Mouse (Mus musculus) liver, embryonic 16.5 days (tissue): Measurements from ENCODE around the gene Klhdc4. TPM values are rescaled to one million over a fixed set of nuclear protein-coding genes. Genes with fewer than 3 reads are reported as not detected.

Experiments used
- ATAC-seq: fragments of 200-750 bp; cut with Nextera tagmentation; 2 replicates; pipeline ENCODE4 v1.8.0; 2017; ENCODE audit warnings: low read depth, mild to moderate bottlenecking, moderate number of reproducible peaks, moderate library complexity
- H3K27ac ChIP-seq: fragments of 300-500 bp; sonication (generic); 2 replicates; pipeline ENCODE4 v1.5.1; 2014; ENCODE audit warnings: mild to moderate bottlenecking, low read length
- H3K27me3 ChIP-seq: fragments of 300-500 bp; sonication (generic); 2 replicates; pipeline ENCODE4 v1.6.1; 2014; ENCODE audit warnings: low read depth, low read length, mixed read lengths; ENCODE audit not compliant: control insufficient read depth, insufficient read depth
- H3K36me3 ChIP-seq: fragments of 300-500 bp; sonication (generic); 2 replicates; pipeline ENCODE4 v1.6.1; 2014; ENCODE audit warnings: mild to moderate bottlenecking; ENCODE audit not compliant: control insufficient read depth, insufficient read depth
- H3K4me1 ChIP-seq: fragments of 300-500 bp; sonication (generic); 2 replicates; pipeline ENCODE4 v1.6.1; 2014; ENCODE audit warnings: low read depth, low read length, mixed read lengths; ENCODE audit not compliant: control insufficient read depth
- H3K4me2 ChIP-seq: fragments of 300-500 bp; sonication (generic); 2 replicates; pipeline ENCODE4 v1.6.1; 2014; ENCODE audit warnings: low read depth, low read length, mixed read lengths
- H3K4me3 ChIP-seq: fragments of 300-500 bp; sonication (generic); 2 replicates; pipeline ENCODE4 v1.5.1; 2014; ENCODE audit warnings: low read depth, mild to moderate bottlenecking, low read length
- H3K9ac ChIP-seq: fragments of 300-500 bp; sonication (generic); 2 replicates; pipeline ENCODE4 v1.6.1; 2014; ENCODE audit warnings: low read depth, low read length
- H3K9me3 ChIP-seq: fragments of 300-500 bp; sonication (generic); replicated peaks from 2 replicates; pipeline ENCODE4 v1.6.1; 2016; ENCODE audit warnings: low read length; ENCODE audit not compliant: control insufficient read depth
- WGBS: fragments of 180-500 bp; shearing (Covaris S2); extraction: QIAGEN DNeasy Blood & Tissue Kit; methylation state at CpG from one replicate; pipeline ENCODE4 v1.1.7; 2014; ENCODE audit not compliant: insufficient replicate concordance; 5-methylcytosine and 5-hydroxymethylcytosine counted together
- polyA plus RNA-seq: library from polyadenylated mRNA; unstranded; fragments of >200 nt; fragmentation: Nextera tagmentation; extraction: Ambion mirVana; gene quantifications from 2 replicates; pipeline ENCODE4 v1.2.1, GENCODE M21; 2015

The Klhdc4 gene
- 16.1 and 17.3 TPM in 2 replicates for polyA plus RNA-seq

DNA sequence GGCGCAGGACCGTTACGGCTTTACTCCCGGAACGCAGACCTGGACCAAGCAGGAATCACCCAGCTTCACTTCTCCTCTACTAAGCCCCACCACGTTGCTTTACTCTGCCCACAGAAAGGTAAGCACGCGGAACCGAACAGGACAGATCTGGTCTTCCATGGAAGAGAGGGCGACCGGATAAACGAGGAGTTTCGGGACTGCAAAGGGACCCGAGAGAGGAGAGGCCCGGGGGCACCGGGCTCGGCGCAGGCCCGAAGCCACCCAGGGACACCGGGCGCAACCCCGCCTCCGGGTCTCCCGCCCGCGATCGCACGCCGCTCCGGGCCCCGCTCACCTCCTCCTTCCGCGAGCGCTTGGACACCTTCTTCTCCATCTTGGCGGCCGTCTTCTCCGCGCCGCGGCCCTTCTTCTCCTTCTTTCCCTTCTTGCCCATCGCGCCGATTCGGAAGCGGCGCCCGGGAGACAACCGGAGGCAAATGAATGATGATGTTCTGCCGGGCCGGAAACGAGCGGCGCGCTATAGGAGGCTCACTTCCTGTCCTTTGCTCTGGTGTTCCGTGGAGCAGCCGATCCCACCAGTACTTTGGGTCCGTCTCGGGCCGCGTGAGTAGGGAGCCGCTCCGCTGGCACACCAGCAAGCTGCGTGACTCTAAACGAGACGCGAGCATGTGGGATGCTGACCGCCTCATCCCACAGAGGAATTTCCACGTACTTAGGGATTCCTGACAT is at the start of gene Klhdc4:
Gene Klhdc4, minus strand, starts transcription at position 522 of the 729 bp plus-strand sequence.
- Histone ChIP-seq H3K9me3 (no peaks in the 10 kb centered on the region), H3K36me3 (no peaks in the 10 kb centered on the region), H3K4me2 (peak within 1 kb of the TSS; percentile 89), H3K9ac (peak within 1 kb of the TSS; percentile 82), H3K27ac (no peak within 1 kb of the TSS), H3K4me1 (peaks cover 16% of the 10 kb centered on the region), H3K4me3 (peak within 1 kb of the TSS; percentile 80), H3K27me3 (no peaks in the 10 kb centered on the region)
- peak; percentile 96 for ATAC-seq
- WGBS: under 1% methylated on average over 68 of the region's 68 CpGs

DNA sequence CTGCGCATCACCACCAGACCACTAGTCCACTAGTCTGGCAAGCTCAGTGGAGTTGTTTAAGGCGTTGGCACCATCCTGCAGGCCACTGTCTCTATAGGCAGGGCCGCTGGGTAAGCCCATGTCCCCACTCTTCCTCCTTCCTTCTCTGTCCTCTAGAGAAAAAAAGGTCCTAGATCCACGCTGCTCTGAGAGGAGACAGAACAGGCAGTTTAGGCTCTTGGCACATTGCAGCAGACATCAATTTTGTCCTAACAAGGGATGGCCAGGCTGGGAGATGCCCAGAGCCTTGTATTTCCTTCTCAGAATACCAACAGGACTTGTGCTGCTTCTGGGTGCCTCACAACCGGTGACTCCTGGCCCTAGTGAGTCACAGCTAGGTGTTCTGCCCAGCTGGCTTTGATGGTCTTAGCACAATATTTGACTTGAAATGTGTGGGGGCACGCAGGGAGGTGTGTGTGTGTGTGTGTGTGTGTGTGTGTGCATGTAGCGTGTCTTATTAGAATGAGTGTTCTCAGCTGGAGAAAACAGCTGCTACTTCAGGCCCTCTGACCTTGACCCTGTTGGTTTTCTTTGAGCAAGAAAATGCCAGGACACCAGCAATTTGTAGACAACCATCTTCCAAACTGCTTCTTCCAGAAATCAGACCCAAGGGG is 48.6 kb upstream of the Klhdc4 start:
- H3K27ac ChIP-seq: no peak overlapping the region
- ATAC-seq: no peak
- H3K9ac ChIP-seq: no peak overlapping the region
- WGBS: 78% methylated on average over 7 of the region's 7 CpGs
- H3K36me3 ChIP-seq: peaks cover 25% of the 10 kb centered on the region
- H3K4me1 ChIP-seq: no peaks in the 10 kb centered on the region; the same call in 1 of the 2 replicates
- H3K9me3 ChIP-seq: no peaks in the 10 kb centered on the region
- no peak overlapping the region for H3K4me2 ChIP-seq
- H3K4me3 ChIP-seq: no peak overlapping the region
- H3K27me3 ChIP-seq: no peaks in the 10 kb centered on the region

GRCm38 (mm10) chr8:121877212-121877611 is 47.8 kb upstream of the Klhdc4 start:
- H3K36me3 ChIP-seq: peaks cover 18% of the 10 kb centered on the region
- no peak overlapping the region for H3K4me3 ChIP-seq
- H3K9ac ChIP-seq: no peak overlapping the region
- no peak overlapping the region for H3K4me2 ChIP-seq
- WGBS: 13% methylated on average over 5 of the region's 5 CpGs
- H3K4me1 ChIP-seq: peaks cover under 1% of the 10 kb centered on the region; the same call in 1 of the 2 replicates
- no peak for ATAC-seq
- H3K27ac ChIP-seq: no peak overlapping the region
- H3K9me3 ChIP-seq: no peaks in the 10 kb centered on the region
- no peaks in the 10 kb centered on the region for H3K27me3 ChIP-seq

- Histone ChIP-seq H3K36me3 (peaks cover 3% of the 10 kb centered on the region; the same call in 1 of the 2 replicates), H3K4me3 (no peak overlapping the region), H3K9me3 (no peaks in the 10 kb centered on the region), H3K27me3 (no peaks in the 10 kb centered on the region), H3K27ac (no peak overlapping the region), H3K4me2 (no peak overlapping the region), H3K9ac (no peak overlapping the region), H3K4me1 (peaks cover 4% of the 10 kb centered on the region)
- WGBS: 43% methylated on average over 9 of the region's 9 CpGs
- ATAC-seq: no peak
Measured at GRCm38 (mm10) chr8:121875517-121875916, 46.1 kb upstream of the Klhdc4 start.

- Histone ChIP-seq H3K4me2 (no peak overlapping the region), H3K27me3 (no peaks in the 10 kb centered on the region), H3K36me3 (0 out of 2 replicates have a peak, but pooled peaks cover 3% of the 10 kb centered on the region), H3K9ac (no peak overlapping the region), H3K4me3 (no peak overlapping the region), H3K27ac (no peak overlapping the region), H3K4me1 (peaks cover 4% of the 10 kb centered on the region), H3K9me3 (no peaks in the 10 kb centered on the region)
- no peak for ATAC-seq
- WGBS: 62% methylated on average over 3 of the region's 3 CpGs
Measured at GRCm38 (mm10) chr8:121875045-121875444, 45.7 kb upstream of the Klhdc4 start.

DNA sequence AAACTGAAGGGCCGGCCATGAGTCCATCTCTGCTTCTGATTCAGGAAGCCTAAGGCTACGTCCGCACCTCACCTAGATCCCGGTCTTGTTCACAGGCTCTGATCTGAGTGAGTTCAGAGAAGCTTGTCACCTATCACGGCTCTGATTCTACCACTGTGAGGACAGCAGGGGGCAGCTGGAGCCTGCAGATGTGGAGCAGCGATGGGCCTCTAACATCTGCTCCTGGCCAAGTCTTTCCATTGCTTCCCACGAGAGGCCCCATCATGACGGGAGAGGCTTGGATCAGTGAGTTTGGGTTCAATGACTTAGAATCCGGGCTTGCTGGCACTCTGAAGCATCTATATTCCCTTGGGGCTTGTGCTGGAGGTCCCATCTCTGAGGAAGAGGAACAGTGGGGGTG is 44.7 kb upstream of the Klhdc4 start:
- no peaks in the 10 kb centered on the region for H3K9me3 ChIP-seq
- H3K9ac ChIP-seq: no peak overlapping the region
- no peak overlapping the region for H3K27ac ChIP-seq
- ATAC-seq: peak; percentile 54; the same call in 1 of the 2 replicates
- no peak overlapping the region for H3K4me3 ChIP-seq
- no peaks in the 10 kb centered on the region for H3K27me3 ChIP-seq
- peaks cover 4% of the 10 kb centered on the region for H3K4me1 ChIP-seq
- H3K36me3 ChIP-seq: no peaks in the 10 kb centered on the region
- WGBS: 44% methylated on average over 9 of the region's 9 CpGs
- H3K4me2 ChIP-seq: no peak overlapping the region

DNA sequence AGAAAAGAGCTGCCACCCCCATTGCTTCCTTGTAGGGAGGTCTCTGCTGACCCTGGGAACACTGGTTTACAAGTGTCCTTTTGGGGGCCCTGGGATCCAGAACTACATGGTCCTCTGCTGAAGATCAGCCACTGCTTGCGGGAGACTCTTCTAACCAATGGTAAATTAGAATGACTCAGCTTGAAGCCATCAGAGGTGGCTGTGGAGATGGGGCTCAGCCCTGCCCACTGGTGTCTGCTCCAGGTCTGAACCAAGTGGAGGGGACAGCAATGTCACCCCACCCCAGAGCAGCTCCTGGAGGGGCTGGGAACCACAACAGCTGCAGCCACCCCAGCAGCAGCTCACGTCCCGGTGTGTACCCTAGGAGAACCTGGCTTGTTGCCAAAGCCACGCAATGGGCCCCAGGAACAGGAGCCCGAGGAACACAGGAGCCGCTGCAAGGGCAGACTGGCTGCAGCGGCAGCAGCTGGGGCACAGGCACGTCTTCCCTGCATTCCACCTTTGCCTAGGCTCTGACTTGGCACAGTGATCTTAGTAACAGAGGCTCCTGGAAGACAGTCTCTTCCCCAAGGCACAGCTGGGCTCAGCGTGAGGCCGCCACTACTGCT is 42.6 kb upstream of the Klhdc4 start:
- 35% methylated on average over 10 of the region's 10 CpGs for WGBS
- H3K9me3 ChIP-seq: no peaks in the 10 kb centered on the region
- H3K4me3 ChIP-seq: no peak overlapping the region
- H3K27ac ChIP-seq: no peak overlapping the region
- peaks cover 4% of the 10 kb centered on the region for H3K4me1 ChIP-seq
- 0 out of 2 replicates have a peak, but pooled peaks have one; percentile 22 for ATAC-seq
- no peak overlapping the region for H3K4me2 ChIP-seq
- no peaks in the 10 kb centered on the region for H3K27me3 ChIP-seq
- H3K9ac ChIP-seq: no peak overlapping the region
- H3K36me3 ChIP-seq: no peaks in the 10 kb centered on the region

GRCm38 (mm10) chr8:121870190-121870589 is 40.8 kb upstream of the Klhdc4 start:
- 56% methylated on average over 2 of the region's 2 CpGs for WGBS

GRCm38 (mm10) chr8:121868896-121869295 is 39.5 kb upstream of the Klhdc4 start:
- WGBS: 65% methylated on average over 7 of the region's 7 CpGs
- Histone ChIP-seq H3K4me1 (peaks cover 4% of the 10 kb centered on the region), H3K9ac (no peak overlapping the region), H3K36me3 (no peaks in the 10 kb centered on the region), H3K9me3 (no peaks in the 10 kb centered on the region), H3K4me3 (no peak overlapping the region), H3K4me2 (no peak overlapping the region), H3K27me3 (no peaks in the 10 kb centered on the region), H3K27ac (no peak overlapping the region)
- ATAC-seq: no peak

More at GRCm38 (mm10) chr8:121870190-121870589, 40.8 kb upstream of the Klhdc4 start:
- Histone ChIP-seq H3K27me3 (no peaks in the 10 kb centered on the region), H3K27ac (no peak overlapping the region), H3K4me1 (peaks cover 4% of the 10 kb centered on the region), H3K4me3 (no peak overlapping the region), H3K36me3 (no peaks in the 10 kb centered on the region), H3K9me3 (no peaks in the 10 kb centered on the region), H3K4me2 (no peak overlapping the region), H3K9ac (no peak overlapping the region)
- no peak for ATAC-seq
